Mouse (Mus musculus) megakaryocyte progenitor cell, adult 5-6 weeks (primary cell): ENCODE results near the gene Bicc1. TPM values are rescaled to one million over a fixed set of nuclear protein-coding genes. Genes with fewer than 3 reads are reported as not detected.

ENCODE experiments used
- ATAC-seq: replicated peaks from 2 replicates; pipeline ENCODE4 v1.8.0; 2016; ENCODE audit warnings: mild to moderate bottlenecking, moderate TSS enrichment, inconsistent platforms; ENCODE audit not compliant: poor library complexity
- total RNA-seq, 2 experiments: library from RNA; stranded (forward) in 1 of 2; stranded (reverse) in 1 of 2; fragments of 157-497, 149-512 nt in 1 of 2; fragments of 200-1000 nt in 1 of 2; gene quantifications; 2 replicates each; pipeline versions ENCODE4 v1.2.3 to v1.2.4; 2015 to 2017

Bicc1 gene
- total RNA-seq, 2 experiments from 2014 or later: not detected

- no peak for ATAC-seq
Observed at GRCm38 (mm10) chr10:71123974-71124373, 35.5 kb downstream of the Bicc1 start.

GRCm38 (mm10) chr10:71123395-71123794 lies 36.1 kb downstream of the Bicc1 start:
- no peak for ATAC-seq

DNA sequence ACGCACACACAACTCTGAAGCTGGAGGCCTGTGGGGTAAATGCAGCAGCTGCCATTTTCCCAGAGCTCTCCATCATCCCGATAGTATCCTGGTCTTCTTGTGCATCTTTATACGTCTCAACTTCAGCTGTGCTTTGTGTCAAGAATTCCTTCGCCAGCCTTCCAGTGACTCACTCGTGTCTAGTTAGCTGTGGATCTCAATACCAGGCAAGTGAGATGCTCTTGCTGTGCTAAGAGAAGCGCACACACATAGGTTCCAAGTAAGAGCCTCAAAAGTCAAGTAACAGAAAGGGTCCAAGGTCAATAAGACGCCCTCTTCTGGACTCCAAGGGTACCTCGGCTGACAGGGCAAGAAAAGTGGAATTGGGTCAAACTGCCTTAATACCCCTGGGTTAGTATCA lies 37.0 kb downstream of the Bicc1 start:
- no peak for ATAC-seq

GRCm38 (mm10) chr10:71120769-71121165 lies 38.7 kb downstream of the Bicc1 start:
- no peak for ATAC-seq

DNA sequence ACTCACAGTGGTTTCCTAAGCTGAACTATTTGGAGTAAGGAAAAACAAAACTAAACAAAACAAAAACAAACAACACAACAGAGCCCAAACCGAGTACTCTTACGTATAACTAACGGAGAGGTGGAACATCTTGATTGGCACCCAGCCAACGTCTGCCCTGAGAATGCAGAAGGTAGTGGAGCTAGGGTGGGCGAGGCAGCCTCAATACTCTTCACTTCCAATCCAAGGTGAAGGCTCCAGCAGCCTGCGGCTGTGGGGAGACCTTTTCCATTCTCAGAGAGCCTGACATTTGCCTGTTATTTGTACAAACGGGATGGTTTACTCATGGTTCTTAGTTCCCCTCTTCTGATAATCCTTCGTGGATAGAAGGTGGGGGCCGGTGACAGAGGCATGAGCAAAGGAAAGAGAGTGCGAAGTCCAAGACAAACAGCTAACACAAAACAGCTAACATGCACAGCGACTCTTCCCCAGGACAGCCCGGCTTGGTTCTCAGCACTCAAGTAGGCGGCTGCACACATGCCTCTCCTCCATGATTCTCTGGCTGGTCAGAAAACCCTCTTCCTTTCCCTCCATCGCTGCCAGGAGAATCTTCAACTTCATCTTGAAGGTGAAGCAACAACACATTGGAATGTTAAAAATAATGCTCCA lies 39.3 kb downstream of the Bicc1 start:
- ATAC-seq: no peak

DNA sequence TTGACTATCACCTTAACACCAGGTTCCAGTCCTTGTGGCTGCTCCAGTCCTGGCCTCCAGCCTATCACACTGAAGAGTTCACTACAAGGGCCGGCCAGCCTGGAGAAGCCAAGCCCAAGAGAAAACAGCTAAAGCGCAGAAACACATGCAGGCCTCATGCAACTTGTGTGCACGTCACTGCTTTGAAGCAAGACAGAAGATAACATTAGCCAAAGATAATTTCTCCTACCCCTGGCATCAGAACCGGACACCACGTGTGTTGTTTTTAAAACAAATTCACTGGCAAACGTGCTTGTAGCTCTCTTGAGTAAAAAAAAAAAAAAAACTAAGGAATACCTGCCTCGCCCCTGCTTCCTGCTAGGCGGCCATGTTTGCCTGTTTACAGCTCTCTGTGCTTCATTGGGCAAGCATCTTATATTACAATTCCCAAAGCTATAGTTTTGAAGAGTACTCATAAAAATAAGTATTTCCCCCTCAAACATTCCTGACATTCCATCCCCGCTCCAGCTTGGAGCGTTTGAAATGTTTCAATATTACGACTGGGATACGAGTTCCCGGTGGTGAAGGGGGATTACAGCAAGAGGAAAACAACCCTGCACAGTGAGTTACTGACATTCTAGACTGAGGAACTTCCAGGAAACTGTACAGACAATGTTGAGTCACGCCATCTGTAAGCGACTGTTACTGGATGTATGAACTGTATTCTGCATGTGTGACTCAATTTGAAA lies 40.2 kb downstream of the Bicc1 start:
- ATAC-seq: no peak

DNA sequence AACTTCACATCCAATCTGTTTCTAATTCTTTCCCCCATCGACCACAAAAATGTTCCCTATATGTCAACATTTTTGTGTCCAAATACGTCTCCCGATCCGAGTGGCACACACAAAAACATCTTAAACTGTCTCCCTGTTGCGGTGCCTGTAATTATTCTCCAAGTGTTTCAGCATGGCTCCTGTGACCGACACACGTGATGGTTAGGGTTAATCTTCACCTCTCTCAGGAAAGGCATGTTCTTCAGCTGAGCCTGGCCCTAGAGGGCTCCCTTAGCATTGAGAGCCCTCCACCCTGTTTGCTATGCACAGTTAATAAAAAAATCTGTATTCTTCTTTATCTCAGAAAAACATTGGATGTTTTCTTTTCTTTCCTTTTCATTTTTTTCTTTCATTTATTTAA lies 41.7 kb downstream of the Bicc1 start:
- no peak for ATAC-seq

DNA sequence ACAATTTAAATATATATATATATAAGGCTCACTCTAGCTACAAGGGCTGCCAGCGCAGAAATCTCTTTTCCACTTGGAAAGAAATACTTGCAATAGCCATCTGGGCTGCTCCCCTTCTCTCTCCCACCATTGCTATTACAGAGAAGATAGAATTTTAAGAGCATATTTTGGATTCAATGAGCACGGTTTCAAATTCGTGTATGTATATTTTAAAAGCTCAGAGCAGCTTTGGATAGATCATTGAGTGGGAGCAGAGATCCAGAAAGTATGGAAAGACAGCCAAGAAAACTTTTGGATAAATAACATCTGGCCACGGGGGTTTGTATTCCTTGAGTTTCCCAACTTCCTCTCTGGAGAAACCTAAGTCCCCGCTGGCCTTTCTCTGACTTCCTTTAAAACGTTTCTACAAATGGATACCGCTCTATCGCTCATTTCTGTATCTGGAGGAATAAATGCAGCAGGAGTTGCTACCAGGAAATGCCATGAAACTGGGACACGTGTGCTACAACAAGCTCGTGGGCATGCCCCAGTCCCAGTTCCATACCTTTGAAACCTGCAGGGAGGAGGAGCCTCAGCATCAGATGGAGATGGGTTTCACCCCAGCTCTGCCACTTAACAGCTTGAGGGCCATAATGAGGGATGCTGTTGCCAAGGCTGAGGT lies 45.1 kb downstream of the Bicc1 start:
- ATAC-seq: no peak

DNA sequence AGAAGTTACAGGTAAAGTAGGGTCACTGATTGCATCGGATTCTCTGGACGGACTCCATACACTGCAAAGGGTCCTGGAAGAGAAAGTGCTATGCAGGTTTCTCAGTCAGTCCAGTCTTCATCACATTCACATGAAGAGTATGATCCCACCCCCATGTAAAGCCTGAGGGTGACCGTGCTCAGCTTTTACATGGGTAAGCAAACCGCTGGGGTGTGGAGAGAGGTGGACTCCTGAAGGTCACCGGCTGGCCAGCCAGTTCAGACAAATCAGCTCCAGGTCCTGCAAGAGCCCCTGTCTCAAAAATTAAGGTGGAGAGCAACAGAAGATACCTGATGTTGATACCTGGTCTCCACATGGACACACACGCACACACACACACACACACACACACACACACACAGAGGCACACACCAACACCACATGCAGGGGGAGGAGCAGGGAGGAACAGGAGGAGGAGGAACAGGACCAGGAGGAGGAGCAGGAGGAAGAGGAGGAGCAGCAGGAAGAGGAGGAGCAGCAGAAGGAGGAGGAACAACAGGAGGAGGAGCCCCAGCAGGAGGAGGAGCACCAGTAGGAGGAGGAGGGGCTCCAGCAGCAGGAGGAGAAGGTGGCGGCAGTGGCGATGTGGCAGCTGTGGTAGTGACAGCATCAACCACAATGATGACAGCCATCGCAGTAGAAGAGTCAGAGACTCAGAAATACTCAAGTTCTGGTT lies 52.9 kb downstream of the Bicc1 start:
- no peak for ATAC-seq

- ATAC-seq: no peak
Observed at GRCm38 (mm10) chr10:71104791-71105190, 54.7 kb downstream of the Bicc1 start.

DNA sequence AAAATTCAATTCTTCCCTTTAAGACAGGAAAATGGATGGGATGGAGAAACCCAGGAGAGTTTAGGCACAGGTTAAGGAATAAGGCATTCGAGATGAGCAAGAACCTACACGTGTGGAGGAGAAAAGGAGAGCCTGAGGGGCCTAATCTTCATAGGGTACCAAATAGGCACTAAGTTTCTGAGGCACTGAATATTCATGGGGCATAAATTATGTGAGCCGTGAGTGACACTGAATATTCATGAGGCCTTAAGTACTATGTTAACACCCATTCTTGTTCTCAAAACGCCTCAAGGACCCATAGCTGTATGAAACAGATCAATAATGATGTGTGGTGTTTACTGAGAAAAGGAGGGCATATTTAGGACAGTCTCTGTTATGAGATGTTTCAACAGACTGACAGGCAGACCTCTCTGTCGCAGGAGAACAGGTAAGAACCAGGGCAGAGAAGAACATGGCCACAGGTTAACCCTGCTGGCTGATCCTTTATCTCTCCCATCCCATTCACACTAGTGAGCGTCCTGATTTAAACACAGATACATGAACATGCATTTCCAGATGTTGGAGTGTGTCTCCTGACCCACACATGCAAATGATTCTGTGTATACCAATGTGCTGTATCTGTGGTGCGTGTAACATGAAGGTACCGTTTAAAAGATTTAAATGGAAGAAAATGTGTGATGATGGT lies 58.5 kb downstream of the Bicc1 start:
- ATAC-seq: no peak

DNA sequence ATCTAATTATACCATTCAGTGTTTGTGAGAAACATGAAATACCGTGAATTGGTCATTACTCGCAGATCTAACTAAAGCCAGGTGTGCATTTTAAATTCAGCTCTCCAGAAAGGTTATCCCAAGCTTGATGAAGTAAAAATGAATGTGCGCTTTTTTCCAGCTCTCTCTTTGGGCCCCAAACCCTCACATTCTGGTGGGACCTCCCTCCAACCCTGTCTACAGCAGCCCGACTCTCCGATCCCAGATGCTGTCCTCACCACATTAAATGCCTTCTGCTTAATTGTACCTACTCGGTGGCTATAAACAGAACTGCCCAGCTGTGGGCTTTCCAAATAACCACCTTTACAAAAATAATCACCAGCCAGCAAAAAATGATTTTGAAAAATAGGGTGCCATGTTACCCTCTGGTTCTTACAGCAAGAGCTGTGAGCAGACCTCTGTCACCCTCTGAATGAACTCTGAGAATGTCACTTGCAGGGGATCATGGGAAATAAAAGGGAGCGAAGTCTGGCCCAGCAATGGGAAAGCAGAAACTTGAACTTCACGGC lies 64.7 kb downstream of the Bicc1 start:
- no peak for ATAC-seq

GRCm38 (mm10) chr10:71093312-71093711 lies 66.2 kb downstream of the Bicc1 start:
- ATAC-seq: no peak

GRCm38 (mm10) chr10:71087359-71087716 lies 72.2 kb downstream of the Bicc1 start:
- ATAC-seq: no peak

- no peak for ATAC-seq
Observed at GRCm38 (mm10) chr10:71086571-71087358, 72.7 kb downstream of the Bicc1 start.

- ATAC-seq: no peak
Observed at GRCm38 (mm10) chr10:71082986-71083385, 76.5 kb downstream of the Bicc1 start.

GRCm38 (mm10) chr10:71078856-71079255 lies 80.6 kb downstream of the Bicc1 start:
- no peak for ATAC-seq

DNA sequence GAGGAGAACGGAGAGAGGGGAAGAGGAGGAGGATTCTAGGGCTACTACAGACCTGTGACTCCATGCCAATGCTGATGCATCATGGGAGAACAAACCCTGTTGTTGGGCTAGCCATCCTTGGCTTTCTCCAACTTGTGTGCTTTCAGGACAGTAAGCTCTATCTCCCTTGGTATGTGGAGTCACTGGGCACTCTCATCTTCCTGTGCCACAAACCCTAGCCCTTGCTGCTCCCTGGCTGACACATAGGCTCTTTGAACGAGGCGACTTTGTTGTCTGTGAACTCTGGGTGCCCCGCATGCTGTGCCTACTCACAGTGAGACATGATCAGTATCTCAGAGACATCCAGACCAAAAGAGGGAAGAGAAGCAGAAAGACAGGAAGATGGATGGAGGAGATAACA lies 94.5 kb downstream of the Bicc1 start:
- no peak for ATAC-seq

GRCm38 (mm10) chr10:71064576-71064975 lies 94.9 kb downstream of the Bicc1 start:
- ATAC-seq: no peak

GRCm38 (mm10) chr10:71062151-71062550 lies 97.3 kb downstream of the Bicc1 start:
- no peak for ATAC-seq
